Mouse (Mus musculus): ENCODE data around the gene Zfp639. TPM values are rescaled to one million over a fixed set of nuclear protein-coding genes. Genes with fewer than 3 reads are reported as not detected.

Gene Zfp639
- polyA plus RNA-seq, 1 experiment from 2014 or later = 42.2 TPM

GRCm38 (mm10) chr3:32496711-32497070 lies 13.4 kb upstream of the Zfp639 start:
- no peak for ATAC-seq (ENCODE audit: low FRiP score, low TSS enrichment)
- no peak overlapping the region for H3K27ac ChIP-seq (ENCODE audit: low read length)
- no peak overlapping the region for H3K9ac ChIP-seq (replicated peaks; ENCODE audit: low read length)
- no peak overlapping the region for H3K4me3 ChIP-seq (ENCODE audit: low read length)
- WGBS = 100% methylated on average over 1 of the region's 1 CpGs
- H3K4me1 ChIP-seq (ENCODE audit: insufficient read depth, low read length) = no peaks in the 10 kb centered on the region
- no peaks in the 10 kb centered on the region for H3K9me3 ChIP-seq (ENCODE audit: low read length)
- no peak overlapping the region for H3K4me2 ChIP-seq (replicated peaks; ENCODE audit: low read depth, low read length)
- no peaks in the 10 kb centered on the region for H3K36me3 ChIP-seq (ENCODE audit: insufficient read depth, low read length)
- no peaks in the 10 kb centered on the region for H3K27me3 ChIP-seq (ENCODE audit: insufficient read depth, low read length)

- H3K4me3 ChIP-seq (ENCODE audit: low read length) = no peak overlapping the region
- no peaks in the 10 kb centered on the region for H3K9me3 ChIP-seq (ENCODE audit: low read length)
- H3K4me2 ChIP-seq (replicated peaks; ENCODE audit: low read depth, low read length) = no peak overlapping the region
- H3K36me3 ChIP-seq (ENCODE audit: insufficient read depth, low read length) = no peaks in the 10 kb centered on the region
- ATAC-seq (ENCODE audit: low FRiP score, low TSS enrichment) = no peak
- 95% methylated on average over 2 of the region's 2 CpGs for WGBS
- no peaks in the 10 kb centered on the region for H3K4me1 ChIP-seq (ENCODE audit: insufficient read depth, low read length)
- H3K9ac ChIP-seq (replicated peaks; ENCODE audit: low read length) = no peak overlapping the region
- H3K27ac ChIP-seq (ENCODE audit: low read length) = no peak overlapping the region
- H3K27me3 ChIP-seq (ENCODE audit: insufficient read depth, low read length) = no peaks in the 10 kb centered on the region
Measured at GRCm38 (mm10) chr3:32500346-32500745, 9.7 kb upstream of the Zfp639 start.

- WGBS = 77% methylated on average over 3 of the region's 3 CpGs
- Histone ChIP-seq H3K9ac (replicated peaks; ENCODE audit: low read length) (no peak overlapping the region), H3K36me3 (ENCODE audit: insufficient read depth, low read length) (no peaks in the 10 kb centered on the region), H3K4me2 (replicated peaks; ENCODE audit: low read depth, low read length) (no peak overlapping the region), H3K4me3 (ENCODE audit: low read length) (no peak overlapping the region), H3K9me3 (ENCODE audit: low read length) (no peaks in the 10 kb centered on the region), H3K27me3 (ENCODE audit: insufficient read depth, low read length) (no peaks in the 10 kb centered on the region), H3K4me1 (ENCODE audit: insufficient read depth, low read length) (peaks cover 12% of the 10 kb centered on the region; the same call in 1 of the 2 replicates), H3K27ac (ENCODE audit: low read length) (no peak overlapping the region)
- no peak for ATAC-seq (ENCODE audit: low FRiP score, low TSS enrichment)
Measured at GRCm38 (mm10) chr3:32505841-32506240, 4.2 kb upstream of the Zfp639 start.

GRCm38 (mm10) chr3:32506366-32507225 lies 3.5 kb upstream of the Zfp639 start:
- H3K9me3 ChIP-seq (ENCODE audit: low read length) = no peaks in the 10 kb centered on the region
- H3K4me2 ChIP-seq (replicated peaks; ENCODE audit: low read depth, low read length) = no peak overlapping the region
- WGBS = 69% methylated on average over 11 of the region's 11 CpGs
- H3K9ac ChIP-seq (replicated peaks; ENCODE audit: low read length) = no peak overlapping the region
- no peak overlapping the region for H3K4me3 ChIP-seq (ENCODE audit: low read length)
- H3K27ac ChIP-seq (ENCODE audit: low read length) = no peak overlapping the region
- no peaks in the 10 kb centered on the region for H3K27me3 ChIP-seq (ENCODE audit: insufficient read depth, low read length)
- H3K4me1 ChIP-seq (ENCODE audit: insufficient read depth, low read length) = peaks cover 16% of the 10 kb centered on the region
- no peak for ATAC-seq (ENCODE audit: low FRiP score, low TSS enrichment)
- H3K36me3 ChIP-seq (ENCODE audit: insufficient read depth, low read length) = no peaks in the 10 kb centered on the region

DNA sequence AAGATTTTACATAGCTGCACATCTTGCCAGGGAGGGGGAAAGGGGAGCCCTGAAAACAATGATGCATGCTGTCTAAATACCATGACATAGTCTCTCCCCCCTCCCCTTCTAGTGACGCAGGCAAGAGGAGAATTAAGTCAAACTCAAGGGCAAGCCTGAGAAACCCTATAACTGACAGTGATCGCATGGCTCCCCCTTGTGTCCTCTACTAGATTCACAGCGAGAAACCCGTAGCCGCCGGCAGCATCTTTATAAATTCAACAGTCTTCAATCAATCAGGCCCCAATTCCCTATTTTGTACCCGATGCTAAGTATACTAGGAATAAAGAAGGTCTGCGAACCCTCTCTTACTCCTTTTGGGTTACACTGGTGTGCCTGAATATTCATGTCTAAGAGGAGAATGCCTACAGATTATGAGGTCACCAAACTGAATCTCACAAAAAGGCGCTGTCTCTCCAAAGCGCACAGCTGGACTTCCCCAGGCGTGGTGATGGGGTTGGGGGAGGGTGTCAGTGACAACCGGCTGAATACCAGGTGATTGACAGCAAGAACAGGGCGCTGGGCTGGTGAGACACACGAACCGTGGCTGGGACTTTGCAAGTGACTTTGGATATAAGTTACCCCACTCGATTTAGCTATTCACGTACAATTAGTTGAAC lies 1.3 kb upstream of the Zfp639 start:
- Histone ChIP-seq H3K27ac (ENCODE audit: low read length) (no peak overlapping the region), H3K4me1 (ENCODE audit: insufficient read depth, low read length) (peaks cover 24% of the 10 kb centered on the region), H3K4me3 (ENCODE audit: low read length) (peak overlapping the region; percentile 76), H3K9ac (replicated peaks; ENCODE audit: low read length) (peak overlapping the region; percentile 51), H3K36me3 (ENCODE audit: insufficient read depth, low read length) (no peaks in the 10 kb centered on the region), H3K27me3 (ENCODE audit: insufficient read depth, low read length) (no peaks in the 10 kb centered on the region), H3K9me3 (ENCODE audit: low read length) (no peaks in the 10 kb centered on the region), H3K4me2 (replicated peaks; ENCODE audit: low read depth, low read length) (peak overlapping the region; percentile 71)
- 2% methylated on average over 17 of the region's 17 CpGs for WGBS
- ATAC-seq (ENCODE audit: low FRiP score, low TSS enrichment) = no peak

DNA sequence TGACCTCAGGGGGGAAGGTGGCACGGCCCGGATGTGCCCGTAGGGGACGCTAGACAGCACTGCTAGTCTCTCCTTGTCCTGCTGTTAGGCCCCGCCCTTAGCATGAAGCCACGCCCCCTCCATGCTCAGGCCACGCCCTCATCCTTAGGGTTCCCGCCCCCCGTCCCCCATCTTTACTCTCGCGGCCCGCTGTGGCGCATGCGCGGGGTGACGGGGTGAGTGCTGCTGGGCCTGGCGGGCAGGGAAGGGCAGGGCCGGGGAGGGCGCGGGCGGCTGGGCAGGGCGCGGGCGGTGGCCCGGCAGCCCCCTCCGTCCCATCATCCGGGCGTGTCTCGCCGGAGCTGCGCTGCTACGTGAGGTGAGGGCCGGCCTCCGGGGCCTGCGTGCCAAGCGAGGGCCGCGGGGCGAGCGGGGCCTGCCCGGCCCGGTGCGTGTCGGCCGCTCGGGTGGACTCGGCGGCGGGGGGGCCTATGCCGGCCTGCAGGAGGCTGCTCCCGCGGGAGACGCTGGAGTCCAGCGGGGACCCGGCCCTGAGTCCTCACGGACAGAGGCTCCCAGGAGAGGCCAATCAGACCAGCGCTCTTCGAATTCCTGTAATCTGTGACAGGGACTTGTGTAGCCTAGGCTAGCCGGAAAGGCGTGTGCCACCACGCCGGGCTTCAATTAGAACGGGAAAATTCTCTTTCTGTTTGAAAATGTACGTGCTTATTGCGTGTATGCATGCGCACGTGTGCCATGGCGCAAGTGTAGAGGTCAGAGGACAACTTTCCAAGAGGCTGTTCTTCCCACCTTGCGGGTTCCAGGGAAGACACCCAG lies 524 bp downstream of the Zfp639 start:
- ATAC-seq (ENCODE audit: low FRiP score, low TSS enrichment) = peak; percentile 95
- Histone ChIP-seq H3K9me3 (ENCODE audit: low read length) (no peaks in the 10 kb centered on the region), H3K4me3 (ENCODE audit: low read length) (peak overlapping the region; percentile 76), H3K9ac (replicated peaks; ENCODE audit: low read length) (peak overlapping the region; percentile 96), H3K4me2 (replicated peaks; ENCODE audit: low read depth, low read length) (peak overlapping the region; percentile 71), H3K27me3 (ENCODE audit: insufficient read depth, low read length) (no peaks in the 10 kb centered on the region), H3K36me3 (ENCODE audit: insufficient read depth, low read length) (peaks cover 5% of the 10 kb centered on the region), H3K27ac (ENCODE audit: low read length) (peak overlapping the region; percentile 80), H3K4me1 (ENCODE audit: insufficient read depth, low read length) (peaks cover 24% of the 10 kb centered on the region)
- WGBS = under 1% methylated on average over 57 of the region's 69 CpGs

DNA sequence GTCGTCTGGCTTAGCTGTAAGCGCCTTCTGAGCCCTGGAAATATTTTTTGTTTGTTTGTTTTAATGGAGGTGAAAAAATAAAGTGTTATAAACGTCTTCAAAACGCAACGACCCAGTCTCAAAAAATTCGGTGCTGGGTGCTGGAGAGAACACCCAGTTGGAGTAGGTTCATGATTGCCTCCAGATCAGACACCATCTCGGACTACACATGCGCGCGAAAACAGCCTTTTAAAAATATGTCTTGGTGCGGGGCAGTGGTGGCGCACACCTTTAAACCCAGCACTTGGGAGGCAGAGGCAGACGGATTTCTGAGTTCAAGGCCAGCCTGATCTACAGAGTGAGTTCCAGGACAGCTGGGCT lies 1.1 kb downstream of the Zfp639 start:
- peak overlapping the region; percentile 71 for H3K4me2 ChIP-seq (replicated peaks; ENCODE audit: low read depth, low read length)
- WGBS = 3% methylated on average over 13 of the region's 13 CpGs
- peaks cover 10% of the 10 kb centered on the region for H3K36me3 ChIP-seq (ENCODE audit: insufficient read depth, low read length)
- H3K27ac ChIP-seq (ENCODE audit: low read length) = peak overlapping the region; percentile 80
- H3K4me1 ChIP-seq (ENCODE audit: insufficient read depth, low read length) = peaks cover 24% of the 10 kb centered on the region
- H3K27me3 ChIP-seq (ENCODE audit: insufficient read depth, low read length) = no peaks in the 10 kb centered on the region
- H3K9ac ChIP-seq (replicated peaks; ENCODE audit: low read length) = peak overlapping the region; percentile 96
- no peaks in the 10 kb centered on the region for H3K9me3 ChIP-seq (ENCODE audit: low read length)
- peak overlapping the region; percentile 76 for H3K4me3 ChIP-seq (ENCODE audit: low read length)
- ATAC-seq (ENCODE audit: low FRiP score, low TSS enrichment) = no peak

GRCm38 (mm10) chr3:32512686-32513284 lies 2.7 kb downstream of the Zfp639 start:
- H3K4me1 ChIP-seq (ENCODE audit: insufficient read depth, low read length) = peaks cover 24% of the 10 kb centered on the region
- H3K9ac ChIP-seq (replicated peaks; ENCODE audit: low read length) = no peak overlapping the region
- H3K4me2 ChIP-seq (replicated peaks; ENCODE audit: low read depth, low read length) = no peak overlapping the region
- H3K27me3 ChIP-seq (ENCODE audit: insufficient read depth, low read length) = no peaks in the 10 kb centered on the region
- H3K36me3 ChIP-seq (ENCODE audit: insufficient read depth, low read length) = peaks cover 24% of the 10 kb centered on the region
- 89% methylated on average over 7 of the region's 7 CpGs for WGBS
- H3K27ac ChIP-seq (ENCODE audit: low read length) = no peak overlapping the region
- no peak for ATAC-seq (ENCODE audit: low FRiP score, low TSS enrichment)
- no peak overlapping the region for H3K4me3 ChIP-seq (ENCODE audit: low read length)
- no peaks in the 10 kb centered on the region for H3K9me3 ChIP-seq (ENCODE audit: low read length)

- ATAC-seq (ENCODE audit: low FRiP score, low TSS enrichment) = no peak
- Histone ChIP-seq H3K4me1 (ENCODE audit: insufficient read depth, low read length) (peaks cover 24% of the 10 kb centered on the region), H3K27ac (ENCODE audit: low read length) (no peak overlapping the region), H3K9me3 (ENCODE audit: low read length) (no peaks in the 10 kb centered on the region), H3K9ac (replicated peaks; ENCODE audit: low read length) (no peak overlapping the region), H3K27me3 (ENCODE audit: insufficient read depth, low read length) (no peaks in the 10 kb centered on the region), H3K4me3 (ENCODE audit: low read length) (no peak overlapping the region), H3K4me2 (replicated peaks; ENCODE audit: low read depth, low read length) (no peak overlapping the region), H3K36me3 (ENCODE audit: insufficient read depth, low read length) (peaks cover 24% of the 10 kb centered on the region)
Measured at GRCm38 (mm10) chr3:32513528-32513927, 3.5 kb downstream of the Zfp639 start.

All from kidney, embryonic 16.5 days (tissue).